Mouse (Mus musculus): ENCODE measurements around the gene Hcfc2. TPM values are rescaled to one million over a fixed set of nuclear protein-coding genes. Genes with fewer than 3 reads are reported as not detected.

Gene Hcfc2
- polyA plus RNA-seq (2015; fragmentation: Nextera tagmentation; extraction: Ambion mirVana) = 28.2 and 33.9 TPM in 2 replicates

GRCm38 (mm10) chr10:82695956-82696355, at the start of gene Hcfc2:
TSS of gene Hcfc2 (plus strand) at chr10:82696160.

GRCm38 (mm10) chr10:82690494-82690893, 5.5 kb upstream of the Hcfc2 start, which contains the start of gene Glt8d2:
TSS of gene Glt8d2 (minus strand) at chr10:82690650.

GRCm38 (mm10) chr10:82763840-82764631, 68.1 kb downstream of the Hcfc2 start, which contains the start of gene Nfyb:
TSS of gene Nfyb (minus strand) at chr10:82764144.

Other genes starting within 250 kb of the Hcfc2 start
- gene Gm1553, start 203.5 kb upstream of the Hcfc2 start, polyA plus RNA-seq (2015; fragmentation: Nextera tagmentation; extraction: Ambion mirVana) = not detected in 2 replicates
- 44.4 and 53.7 TPM in 2 replicates for gene 1190007I07Rik, start 72.9 kb upstream of the Hcfc2 start, polyA plus RNA-seq (2015; fragmentation: Nextera tagmentation; extraction: Ambion mirVana)
- 86.8 and 93.4 TPM in 2 replicates for gene Tdg, start 66.3 kb upstream of the Hcfc2 start, polyA plus RNA-seq (2015; fragmentation: Nextera tagmentation; extraction: Ambion mirVana)
- 0.97 and 1.5 TPM in 2 replicates for gene Glt8d2, start 5.5 kb upstream of the Hcfc2 start, polyA plus RNA-seq (2015; fragmentation: Nextera tagmentation; extraction: Ambion mirVana)
- gene Nfyb, start 68.0 kb downstream of the Hcfc2 start, polyA plus RNA-seq (2015; fragmentation: Nextera tagmentation; extraction: Ambion mirVana) = 28.9 and 33.1 TPM in 2 replicates
- gene Txnrd1, start 137.8 kb downstream of the Hcfc2 start, polyA plus RNA-seq (2015; fragmentation: Nextera tagmentation; extraction: Ambion mirVana) = 54.1 and 55.8 TPM in 2 replicates
- 0.18 and 0.35 TPM in 2 replicates for gene Eid3, start 170.5 kb downstream of the Hcfc2 start, polyA plus RNA-seq (2015; fragmentation: Nextera tagmentation; extraction: Ambion mirVana)